Mouse (Mus musculus) retina, postnatal 7 days (tissue): ENCODE measurements around the gene Lcn4.

Source experiments
- DNase-seq: peaks from one replicate; pipeline ENCODE4 v3.0.0-alpha.2; 2012; ENCODE audit warnings: low read depth, low spot score

The Lcn4 gene

DNA sequence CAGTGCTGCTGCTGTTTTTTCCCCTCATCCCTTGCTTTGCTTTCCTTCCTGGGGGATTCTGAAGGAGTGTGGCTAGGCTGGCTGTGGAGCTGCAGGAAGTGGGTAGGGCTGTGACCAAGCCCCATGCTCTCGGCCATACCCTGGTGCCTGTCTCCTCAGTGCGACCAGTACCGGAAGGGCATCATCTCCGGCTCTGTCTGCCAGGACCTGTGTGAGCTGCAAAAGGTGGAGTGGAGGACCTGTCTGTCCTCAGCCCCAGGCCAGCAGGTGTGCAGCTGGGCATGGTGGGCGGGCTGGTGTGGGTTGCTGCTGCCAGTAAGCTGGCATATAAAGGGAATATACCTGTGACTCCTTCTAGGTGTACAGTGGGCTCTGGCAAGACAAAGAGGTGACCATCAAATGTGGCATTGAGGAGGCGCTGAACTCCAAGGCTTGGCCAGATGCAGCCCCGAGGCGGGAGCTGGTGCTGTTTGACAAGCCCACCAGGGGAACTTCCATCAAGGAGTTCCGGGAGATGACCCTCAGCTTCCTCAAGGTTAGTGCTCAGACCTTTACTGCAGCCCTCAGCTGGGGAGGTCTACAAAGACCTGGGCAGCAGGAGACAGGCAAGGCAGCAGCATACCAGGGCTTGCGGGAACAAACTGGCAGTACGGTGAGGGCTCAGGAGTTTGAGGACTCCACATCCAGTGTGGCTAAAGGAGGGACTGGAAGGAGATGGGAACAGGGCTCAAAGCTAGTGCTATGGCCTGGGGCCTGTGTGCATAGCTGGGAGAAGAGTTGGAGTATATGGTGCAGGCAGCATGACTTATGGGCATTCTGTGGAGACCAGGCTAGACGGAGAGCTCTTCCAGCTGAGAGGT is 36.2 kb downstream of the Lcn4 start:
- no peak for DNase-seq

DNA sequence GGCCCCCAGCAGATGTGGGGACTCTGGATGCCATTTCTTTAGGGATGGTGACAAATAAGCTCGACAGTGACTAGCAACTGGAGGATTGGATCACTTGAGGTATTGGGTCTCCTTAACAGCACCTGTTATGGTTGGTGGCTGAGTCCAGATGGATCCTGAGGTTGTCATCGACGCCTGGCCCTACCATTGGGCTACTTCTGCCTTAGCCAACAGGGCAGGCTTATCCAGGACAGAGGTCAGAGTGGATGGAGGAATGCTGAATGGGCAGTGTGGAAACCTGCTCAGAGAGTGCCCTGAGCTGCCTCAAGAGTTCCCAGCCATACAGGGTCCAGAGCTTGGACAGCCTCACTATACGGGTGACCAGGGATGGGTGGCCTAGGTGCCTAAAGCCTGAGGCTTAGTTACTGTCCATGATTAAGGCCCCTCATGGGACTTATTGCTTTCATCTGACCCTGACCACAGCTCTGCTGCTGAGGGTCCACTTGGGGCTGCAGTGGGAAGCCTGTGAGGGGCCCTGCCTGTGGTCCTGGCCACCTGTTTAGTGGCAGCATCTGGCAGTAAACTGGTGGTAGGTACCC is 37.0 kb downstream of the Lcn4 start:
- DNase-seq: no peak

DNA sequence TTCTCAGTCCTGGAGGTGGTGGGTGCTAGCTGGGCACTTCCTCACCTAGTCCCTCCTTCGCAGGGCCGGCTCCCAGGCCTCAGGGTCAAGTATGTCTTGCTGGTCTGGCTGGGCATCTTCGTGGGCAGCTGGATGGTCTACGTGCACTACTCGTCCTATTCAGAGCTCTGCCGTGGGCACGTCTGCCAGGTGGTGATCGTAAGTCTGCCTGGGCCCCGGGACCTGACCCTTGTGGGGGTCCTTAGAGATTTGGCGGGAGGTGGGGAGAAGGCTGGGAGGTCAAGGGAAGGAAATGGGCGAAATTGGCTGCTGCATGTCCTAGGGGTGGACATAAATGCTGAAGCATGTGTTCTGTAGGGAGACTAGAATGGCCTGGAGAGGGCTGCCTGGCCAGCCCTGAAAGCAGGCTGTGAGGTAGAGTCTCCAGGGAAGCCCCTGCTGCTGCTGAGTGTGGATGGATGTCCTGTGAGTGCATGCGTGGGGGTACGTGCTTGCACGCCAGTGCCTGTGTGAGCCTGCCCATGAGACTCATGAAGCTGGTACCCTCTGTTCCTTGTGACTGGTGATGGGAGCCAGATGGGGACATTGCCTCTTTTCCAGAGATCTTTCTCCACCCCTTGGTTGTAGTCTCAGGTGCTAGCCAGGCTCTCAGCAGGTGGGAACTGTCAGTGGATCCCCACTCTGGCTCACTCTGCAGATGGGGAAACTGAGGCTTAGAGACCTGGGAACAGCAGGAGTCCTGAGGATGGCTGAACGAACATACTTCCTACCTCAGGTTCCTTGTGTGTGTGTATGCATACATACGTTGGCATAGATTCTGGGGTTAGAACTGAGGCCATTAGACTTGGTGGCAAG is 38.3 kb downstream of the Lcn4 start:
- DNase-seq: no peak

DNA sequence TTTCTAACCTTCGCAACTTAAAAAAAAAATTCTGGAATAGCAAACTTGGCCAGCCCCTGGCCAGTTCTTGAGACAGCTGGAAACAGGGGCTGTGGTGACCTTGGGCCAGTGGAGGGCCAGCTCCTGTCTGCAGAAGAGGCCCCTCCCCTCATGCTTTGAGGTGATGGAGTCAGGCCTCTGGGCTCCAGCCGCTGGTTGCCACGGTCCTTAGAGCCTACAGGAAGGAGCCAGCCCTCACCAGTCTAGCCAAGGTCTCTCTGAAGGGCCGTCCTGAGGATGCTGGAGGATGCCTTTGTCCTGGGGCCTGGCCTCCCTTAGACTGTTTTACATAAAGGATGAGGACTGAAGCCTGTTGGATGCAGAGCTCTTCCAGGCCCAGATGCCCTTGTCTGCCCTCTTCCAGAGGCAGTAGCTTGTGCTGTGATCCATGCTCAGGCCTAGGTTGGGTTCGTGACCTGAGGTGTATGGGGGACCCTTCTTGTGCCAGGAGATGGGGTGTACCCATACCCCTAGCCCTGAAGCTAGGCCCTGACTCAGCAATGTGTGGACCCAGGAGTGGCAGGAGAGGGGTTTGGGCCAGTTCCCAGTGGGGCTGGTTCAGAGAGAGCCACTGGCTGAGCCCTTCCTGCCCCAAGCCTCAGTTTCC is 42.2 kb downstream of the Lcn4 start:
- DNase-seq: no peak

DNA sequence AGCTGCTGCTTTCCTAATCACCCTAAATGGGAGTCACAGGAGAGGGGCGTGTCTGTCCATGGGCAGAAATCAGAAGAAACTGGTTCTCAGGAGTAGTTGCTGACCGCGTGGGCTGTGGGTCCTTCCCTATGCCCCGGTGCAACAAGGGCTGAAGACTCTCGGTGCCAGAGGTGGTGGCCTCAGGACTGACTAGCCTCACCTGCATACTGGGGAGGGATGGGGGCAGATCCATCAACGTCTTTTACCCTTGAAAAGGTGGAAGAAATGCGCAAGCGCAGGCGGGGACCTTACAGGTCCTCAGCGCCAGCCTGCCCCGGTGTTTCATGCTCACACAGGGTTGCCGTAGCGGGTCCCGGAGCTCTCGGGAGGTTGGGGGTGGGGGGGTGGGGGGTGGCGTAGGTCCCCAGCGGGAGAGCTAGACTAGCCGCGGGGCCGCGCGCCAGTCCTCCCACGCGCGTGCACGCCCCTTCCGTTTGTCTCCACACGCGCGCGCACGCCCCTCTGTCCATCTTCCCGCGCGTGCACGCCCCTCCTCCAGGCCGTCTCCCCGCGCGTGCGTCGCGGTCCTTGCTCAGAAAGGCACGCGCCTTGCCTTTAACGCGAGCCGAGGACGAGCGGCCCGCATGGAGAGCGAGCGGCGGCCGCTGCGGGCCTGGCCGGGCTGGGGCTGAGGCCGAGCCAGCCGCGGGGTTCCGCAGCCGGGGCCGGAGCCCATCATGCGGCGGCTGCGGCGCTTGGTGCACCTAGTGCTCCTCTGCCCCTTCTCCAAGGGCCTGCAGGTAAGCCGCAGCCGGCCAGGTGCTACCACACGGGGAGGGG is 43.0 kb downstream of the Lcn4 start, which contains the start of gene Fam69b:
Fam69b (plus strand) TSS at position 537 of the 819 bp plus-strand sequence.
- DNase-seq: peak; percentile 62

DNA sequence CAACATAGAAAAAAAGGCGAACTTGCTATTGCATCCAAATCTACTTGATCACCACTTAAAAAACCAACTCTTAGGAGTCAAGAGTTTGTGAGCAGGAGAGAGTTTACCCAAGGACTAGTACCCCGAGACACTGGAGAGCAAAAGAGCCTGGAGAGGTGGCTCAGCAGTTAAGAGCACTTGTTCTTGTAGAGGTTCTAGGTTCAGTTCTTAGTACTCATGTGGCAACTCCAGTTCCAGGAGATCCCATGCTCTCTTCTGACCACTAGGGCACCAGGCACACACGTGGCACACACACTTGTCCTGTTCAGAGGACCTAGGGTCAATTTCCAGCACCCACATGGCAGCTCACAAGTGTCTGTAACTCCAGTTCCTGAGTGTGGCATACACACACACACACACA is 45.0 kb downstream of the Lcn4 start:
- no peak for DNase-seq

DNA sequence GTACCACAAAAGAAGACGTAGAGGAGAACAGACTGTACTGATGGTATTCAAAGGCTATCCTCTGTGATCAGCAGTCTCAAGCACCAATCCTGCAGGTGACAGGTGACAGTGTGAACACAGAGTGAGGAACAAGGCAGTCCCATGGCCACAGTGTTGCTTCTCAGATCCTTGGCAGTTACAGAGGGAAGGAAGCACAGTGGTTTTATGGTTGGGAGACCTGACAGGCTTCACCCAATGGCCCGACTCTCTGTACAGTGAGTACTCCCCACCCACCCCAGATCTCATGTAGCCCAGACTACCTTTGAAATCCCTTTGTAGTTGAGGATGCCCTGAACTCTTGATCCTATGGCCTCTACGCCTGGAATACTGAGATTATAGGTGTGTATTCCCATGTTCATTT is 45.7 kb downstream of the Lcn4 start:
- no peak for DNase-seq

DNA sequence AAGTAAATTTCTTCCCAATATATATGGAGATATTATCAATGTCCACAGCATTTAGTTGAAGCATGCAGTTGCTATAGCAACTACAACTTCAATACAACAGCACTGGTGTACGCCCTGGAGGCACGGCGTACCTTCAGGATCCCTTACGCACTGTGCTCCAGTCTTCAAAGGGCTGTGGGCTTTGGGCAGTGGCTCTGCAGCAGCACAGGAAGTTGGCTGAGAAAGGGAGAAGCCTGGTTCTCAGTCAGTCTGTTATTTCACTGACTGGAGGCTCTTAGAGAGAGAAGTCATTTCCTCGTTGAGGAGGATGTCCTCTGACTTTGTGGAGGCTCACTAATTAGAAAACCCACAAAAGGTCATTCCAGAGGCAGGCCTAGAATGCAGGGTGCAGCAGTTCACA is 48.1 kb downstream of the Lcn4 start:
- DNase-seq: no peak

DNA sequence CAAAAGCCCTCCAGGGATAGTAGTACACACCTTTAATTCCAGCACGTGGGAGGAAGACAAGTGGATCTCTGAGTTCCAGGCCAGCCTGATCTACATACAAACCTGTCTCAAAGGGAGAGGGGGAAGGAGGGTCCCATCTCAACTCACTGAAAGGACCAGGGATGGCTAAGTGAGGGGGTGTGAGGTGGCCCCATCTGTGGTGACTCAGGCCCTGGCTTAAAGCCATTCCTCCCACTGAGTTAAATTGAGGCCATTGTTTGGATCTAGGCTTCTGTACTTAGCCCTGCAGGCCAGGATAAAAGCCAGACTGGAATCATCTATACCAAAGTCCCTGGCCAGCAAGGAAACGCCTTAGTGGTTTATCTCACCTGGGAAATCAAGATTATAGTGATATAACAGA is 49.8 kb downstream of the Lcn4 start:
- no peak for DNase-seq

DNA sequence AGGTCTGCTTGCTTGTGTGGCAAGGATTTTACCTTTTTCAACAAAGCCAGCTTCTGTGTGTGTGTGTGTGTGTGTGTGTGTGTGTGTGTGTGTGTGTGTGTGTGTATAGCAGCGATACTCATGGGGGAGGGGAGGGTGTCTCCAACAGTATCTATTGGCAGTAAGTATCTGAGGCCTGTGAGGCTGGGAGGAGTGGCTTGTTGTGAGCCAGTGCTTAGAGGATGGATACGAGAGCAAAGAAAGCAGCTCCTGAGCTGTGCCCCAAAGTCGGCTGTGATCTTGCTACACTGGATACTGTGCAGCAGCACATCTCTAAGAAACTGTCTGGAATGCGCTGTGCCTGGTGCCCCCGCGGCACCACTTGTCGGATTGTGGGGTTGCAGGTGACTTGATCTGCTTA is 53.2 kb downstream of the Lcn4 start:
- DNase-seq: no peak
